Mouse (Mus musculus): ENCODE measurements around the gene Ccdc189.
"Not testable (repeated sequence)": the region's sequence is repeated elsewhere in the genome, so short reads cannot be mapped to it uniquely, and the experiment has no call there.

The Ccdc189 gene

GRCm38 (mm10) chr7:127588011-127588871, at the start of gene Ccdc189, which contains the start of gene Rnf40:
Ccdc189 (minus strand) TSS chr7:127588595.
Rnf40 (plus strand) TSS chr7:127588767.
- DNase-seq (ENCODE audit: low spot score in 2 of 2), result peak; percentile 62 to 86

- peak; percentile 56 to 72 for DNase-seq (ENCODE audit: low spot score in 2 of 2)
These were observed 48.6 kb upstream of the Ccdc189 start for GRCm38 (mm10) chr7:127636963-127637362.

DNA sequence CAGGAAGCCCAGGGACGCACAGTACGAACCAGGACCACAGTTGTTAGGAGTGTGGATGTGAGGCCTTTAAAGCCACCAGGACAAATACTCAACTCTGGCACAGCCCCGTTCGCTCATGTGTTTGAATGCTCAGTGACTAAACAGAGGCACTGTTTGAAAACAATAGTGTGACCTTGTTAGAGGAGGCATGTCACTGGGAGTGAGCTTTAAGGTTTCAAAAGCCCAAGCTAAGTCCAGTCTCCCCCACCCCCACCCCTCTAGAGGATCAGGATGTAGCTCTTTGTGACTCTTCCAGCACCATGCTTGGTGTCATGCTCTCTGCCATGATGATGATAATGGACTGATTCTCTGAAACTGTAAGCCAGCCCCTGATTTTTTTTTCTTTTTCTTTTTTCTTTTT, 43.0 kb upstream of the Ccdc189 start:
- DNase-seq (ENCODE audit: low spot score in 2 of 2), result no peak

DNA sequence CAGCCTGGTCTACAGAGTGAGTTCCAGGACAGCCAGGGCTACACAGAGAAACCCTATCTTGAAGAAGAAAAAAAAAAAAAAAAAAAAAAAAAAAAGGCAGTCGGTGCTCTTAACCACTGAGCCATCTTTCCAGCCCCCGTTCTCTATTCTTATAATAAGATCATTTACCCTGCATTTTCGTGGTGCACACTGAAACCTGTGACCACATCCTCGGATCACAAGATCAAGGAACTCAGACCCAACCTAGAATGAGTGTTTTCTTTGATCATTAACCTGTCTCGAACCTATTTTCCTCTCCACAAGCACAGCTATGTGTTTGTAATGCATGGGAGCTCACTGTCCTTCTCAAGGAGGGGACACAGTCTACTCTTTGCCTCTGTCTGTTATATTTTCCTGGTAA, 40.3 kb upstream of the Ccdc189 start:
- no peak for DNase-seq (ENCODE audit: low spot score in 2 of 2)

GRCm38 (mm10) chr7:127626471-127626870, 38.1 kb upstream of the Ccdc189 start:
- DNase-seq (ENCODE audit: low spot score in 2 of 2), result no peak

- no peak for DNase-seq (ENCODE audit: low spot score in 2 of 2)
These were observed 37.6 kb upstream of the Ccdc189 start for GRCm38 (mm10) chr7:127626039-127626438.

DNA sequence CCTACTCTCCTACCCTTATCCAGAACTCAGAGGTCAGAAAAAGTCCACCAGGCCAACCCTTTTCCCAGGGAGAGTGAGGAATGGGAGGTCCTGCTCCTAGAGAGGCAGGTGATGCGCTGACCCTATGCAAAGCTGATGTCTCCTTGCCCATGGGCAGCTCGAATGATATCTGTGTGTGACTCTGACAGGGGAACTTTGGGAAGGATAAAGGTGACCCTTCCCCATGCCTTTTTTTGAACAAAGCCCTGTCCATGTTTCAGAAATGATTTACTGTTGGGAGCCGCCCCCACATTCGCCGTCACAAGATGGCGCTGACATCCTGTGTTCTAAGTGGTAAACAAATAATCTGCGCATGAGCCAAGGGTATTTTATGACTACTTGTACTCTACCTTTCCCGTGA, 30.0 kb upstream of the Ccdc189 start:
- DNase-seq (ENCODE audit: low spot score in 2 of 2), result not testable (repeated sequence)

- no peak for DNase-seq (ENCODE audit: low spot score in 2 of 2)
These were observed 29.6 kb upstream of the Ccdc189 start for GRCm38 (mm10) chr7:127617962-127618361.

DNA sequence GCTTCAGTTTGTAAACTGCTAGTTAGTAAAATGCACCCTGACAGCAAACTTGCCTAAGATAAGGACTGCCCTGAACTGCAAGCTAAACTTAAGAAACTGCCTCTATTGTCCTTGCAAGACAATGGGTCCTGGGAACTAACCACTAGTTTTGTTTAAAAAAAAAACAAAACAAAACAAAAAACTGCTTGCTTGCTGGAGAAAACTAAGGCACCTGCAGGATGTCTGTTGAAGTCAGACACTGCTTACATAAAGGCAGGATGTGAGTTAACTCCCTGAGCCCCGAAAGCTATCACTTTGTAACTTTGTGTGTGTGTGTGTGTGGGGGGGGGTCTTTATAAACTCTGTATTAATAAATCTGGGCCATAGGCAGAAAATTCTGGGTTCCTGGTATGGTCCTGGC, 28.5 kb upstream of the Ccdc189 start:
- DNase-seq (ENCODE audit: low spot score in 2 of 2), result no peak

DNA sequence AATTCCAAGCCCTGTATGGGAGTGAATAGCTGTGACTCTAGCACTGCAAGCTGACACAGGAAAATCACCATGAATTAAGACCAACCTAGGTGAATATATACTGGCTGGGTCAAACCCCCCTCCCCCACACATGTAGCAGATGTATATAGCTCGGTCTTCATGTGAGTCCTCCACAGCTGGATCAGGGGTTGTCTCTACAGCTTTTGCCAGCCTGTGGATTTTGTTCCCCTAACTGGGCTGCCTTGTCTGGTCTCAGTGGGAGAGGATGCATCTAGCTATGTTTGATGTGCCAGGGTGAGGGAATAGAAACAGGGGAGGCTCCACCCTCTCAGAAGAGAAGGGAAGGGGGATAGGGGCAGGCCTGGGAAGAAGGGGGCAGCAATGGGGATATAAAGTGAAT, 27.9 kb upstream of the Ccdc189 start:
- DNase-seq (ENCODE audit: low spot score in 2 of 2), result no peak

DNA sequence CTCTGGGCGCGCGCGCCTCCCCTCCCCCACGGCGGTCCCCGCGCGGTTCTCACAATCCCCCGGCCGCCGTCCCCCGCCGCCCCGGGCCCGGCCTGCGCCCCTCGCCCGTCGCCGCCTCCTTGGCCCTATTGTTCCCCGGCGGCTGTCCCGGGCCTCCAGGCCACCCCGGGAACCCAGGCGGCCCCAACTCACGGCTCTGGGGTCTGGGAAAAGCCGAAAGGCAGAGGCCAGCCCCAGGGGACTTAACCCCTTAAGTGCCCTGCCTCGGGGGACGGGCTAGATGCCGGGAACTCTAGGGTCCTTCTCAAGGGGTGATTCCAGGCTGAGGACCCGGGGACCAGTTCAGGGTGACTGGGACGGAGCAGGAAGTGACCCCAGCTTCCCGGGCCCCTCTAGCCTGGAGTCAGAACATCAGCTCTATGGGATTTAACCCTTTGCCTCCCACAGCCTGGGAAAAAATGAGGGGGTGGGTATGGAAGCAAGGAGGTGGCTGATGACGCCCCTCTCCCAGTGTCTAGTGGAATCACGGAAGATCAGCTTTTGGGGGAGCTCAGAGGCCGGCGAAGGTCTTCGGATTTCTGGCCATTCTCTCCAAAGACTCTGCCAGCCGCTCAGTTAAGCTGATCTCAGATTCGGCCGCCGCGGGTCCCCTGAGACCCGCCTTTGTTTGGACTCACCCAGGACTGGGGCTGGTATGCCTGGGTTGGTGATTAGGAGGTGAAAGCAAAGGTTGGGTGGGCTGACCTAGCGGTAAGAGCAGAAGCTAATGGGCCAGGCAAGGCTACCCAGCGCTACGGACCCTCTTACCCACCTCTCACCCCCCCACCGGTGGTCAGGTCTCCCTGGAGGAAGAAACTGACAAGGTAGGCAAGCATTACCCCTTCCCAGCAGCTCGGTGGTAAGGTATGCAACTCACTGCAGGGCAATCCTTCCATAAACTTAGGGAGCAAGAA, 26.8 kb upstream of the Ccdc189 start, which contains the start of gene Zfp629:
Zfp629 (minus strand) TSS at position 907 of the 953 bp plus-strand sequence.
- peak; percentile 57 to 82 for DNase-seq (ENCODE audit: low spot score in 2 of 2)

DNA sequence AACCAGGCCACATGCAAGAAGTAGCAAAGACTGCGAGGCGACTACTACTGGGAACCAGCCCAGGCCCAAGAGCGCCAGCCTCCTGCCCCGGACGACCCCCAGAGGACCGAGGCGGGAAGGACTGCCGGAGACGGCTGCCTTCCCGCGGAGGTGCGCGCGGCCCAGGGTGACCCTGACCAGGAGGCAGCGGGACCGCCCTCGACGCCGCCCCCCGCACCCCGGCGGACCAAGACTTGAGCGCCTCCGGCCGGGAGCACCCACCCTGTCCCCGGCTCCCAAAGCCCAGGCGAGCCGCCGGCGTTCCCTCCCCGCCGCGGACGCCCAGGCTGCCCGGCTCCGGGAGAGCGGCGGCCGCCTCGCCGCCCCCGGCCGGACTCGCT, 26.1 kb upstream of the Ccdc189 start:
- DNase-seq (ENCODE audit: low spot score in 2 of 2), result peak in 1 of 2 experiments; percentile 26

GRCm38 (mm10) chr7:127614091-127614490, 25.7 kb upstream of the Ccdc189 start:
- no peak for DNase-seq (ENCODE audit: low spot score in 2 of 2)

DNA sequence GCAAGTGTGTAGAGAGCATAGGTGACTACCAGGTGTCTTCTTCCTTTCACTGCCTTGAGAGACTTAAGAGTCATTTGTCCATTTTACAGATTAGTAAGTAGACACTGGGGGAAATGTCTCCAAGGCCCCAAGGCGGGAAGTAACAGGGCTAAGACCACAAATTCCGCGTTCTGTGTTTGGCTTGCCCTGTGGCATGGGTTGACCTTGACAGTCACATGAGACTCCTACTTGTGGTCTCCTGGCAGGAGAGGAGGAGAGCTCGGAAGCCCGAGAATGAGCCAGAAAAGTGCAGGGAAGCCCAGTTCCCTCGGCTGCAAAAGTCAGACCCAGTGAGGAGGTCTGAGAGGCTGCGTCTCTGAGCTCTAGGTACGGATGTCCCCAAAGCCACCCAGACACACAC, 25.1 kb upstream of the Ccdc189 start:
- no peak for DNase-seq (ENCODE audit: low spot score in 2 of 2)

GRCm38 (mm10) chr7:127611561-127611960, 23.2 kb upstream of the Ccdc189 start:
- no peak for DNase-seq (ENCODE audit: low spot score in 2 of 2)

DNA sequence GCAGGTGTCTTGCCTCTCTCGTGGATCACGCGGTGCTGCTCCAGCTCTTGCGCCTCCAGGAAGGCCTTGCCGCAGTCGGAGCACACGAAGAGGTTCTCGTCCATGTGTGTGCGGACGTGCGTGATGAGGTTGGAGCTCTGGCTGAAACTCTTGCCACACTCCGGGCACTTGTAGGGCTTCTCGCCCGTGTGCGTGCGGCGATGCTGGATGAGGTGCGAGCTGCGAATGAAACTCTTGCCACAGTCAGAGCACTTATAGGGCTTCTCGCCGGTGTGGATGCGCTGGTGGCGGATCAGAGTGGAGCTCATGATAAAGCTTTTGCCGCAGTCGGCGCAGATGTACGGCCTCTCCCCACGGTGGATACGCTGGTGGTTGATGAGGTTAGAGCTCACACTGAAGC, 22.6 kb upstream of the Ccdc189 start:
- no peak for DNase-seq (ENCODE audit: low spot score in 2 of 2)

- no peak for DNase-seq (ENCODE audit: low spot score in 2 of 2)
These were observed 18.8 kb upstream of the Ccdc189 start for GRCm38 (mm10) chr7:127607150-127607549.

DNA sequence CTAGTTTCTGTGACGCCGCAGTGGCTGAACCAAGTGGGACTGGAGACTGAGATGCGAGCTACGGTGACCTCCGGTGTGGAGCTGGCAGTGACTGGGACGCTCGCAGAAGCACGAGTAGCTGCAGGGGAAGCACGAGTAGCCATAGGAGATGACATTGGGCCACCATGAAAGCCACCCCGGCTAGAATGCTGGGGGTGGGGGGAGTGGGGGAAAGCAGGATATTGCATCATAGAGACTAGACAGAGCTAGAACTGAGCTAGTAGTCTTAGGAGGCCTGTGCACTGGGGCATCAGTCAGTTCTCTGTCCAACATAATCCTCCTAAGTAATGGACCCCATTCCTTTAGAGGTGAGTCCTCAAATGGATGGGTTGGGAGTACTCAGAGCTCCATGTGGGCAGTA, 15.9 kb upstream of the Ccdc189 start:
- no peak for DNase-seq (ENCODE audit: low spot score in 2 of 2)

DNA sequence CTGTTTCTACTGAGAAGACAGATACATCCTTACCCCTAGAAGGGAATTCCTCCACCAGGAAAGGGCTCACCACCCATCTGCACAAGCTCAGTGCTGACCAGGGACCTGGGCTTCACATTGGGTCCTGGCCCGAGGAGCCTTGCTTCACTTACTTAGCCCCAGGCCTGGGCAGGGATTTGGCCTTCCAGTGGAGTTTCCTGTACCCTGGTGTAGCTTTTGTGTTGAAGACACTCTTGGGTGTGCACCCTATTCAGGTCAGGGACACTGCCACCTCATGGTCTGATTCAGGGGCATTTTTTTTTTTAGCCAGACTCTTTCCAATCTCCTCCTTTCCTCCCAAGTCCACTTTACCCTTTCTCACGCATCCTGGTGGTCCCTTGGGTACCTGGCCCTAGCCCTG, 14.5 kb upstream of the Ccdc189 start:
- no peak for DNase-seq (ENCODE audit: low spot score in 2 of 2)

- no peak for DNase-seq (ENCODE audit: low spot score in 2 of 2)
These were observed 13.3 kb upstream of the Ccdc189 start for GRCm38 (mm10) chr7:127601735-127602134.

DNA sequence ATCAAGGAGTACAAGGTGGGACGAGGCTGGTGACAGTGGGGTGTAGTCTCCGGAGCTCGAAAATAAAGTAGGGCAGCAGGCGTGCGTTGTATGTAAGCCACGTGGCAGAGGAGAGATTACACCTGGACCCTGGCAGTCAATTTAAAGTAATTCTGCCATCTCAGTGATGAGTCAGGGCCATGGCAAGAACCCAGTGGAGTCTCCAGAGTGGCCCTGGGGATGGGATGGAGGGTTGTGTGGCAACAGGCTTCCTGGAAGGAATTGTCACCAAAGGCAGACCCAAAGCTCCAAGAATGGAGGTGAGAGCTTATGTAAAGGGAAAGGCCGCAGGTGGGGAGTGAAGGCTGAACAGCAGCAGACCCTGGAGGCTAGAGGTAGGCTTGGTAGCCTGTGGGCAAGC, 12.2 kb upstream of the Ccdc189 start:
- DNase-seq (ENCODE audit: low spot score in 2 of 2), result no peak

- DNase-seq (ENCODE audit: low spot score in 2 of 2), result no peak
These were observed 8.4 kb upstream of the Ccdc189 start for GRCm38 (mm10) chr7:127596747-127597146.
